Mouse (Mus musculus) adrenal gland, postnatal 14 days (tissue): ENCODE measurements around the gene A930009A15Rik. TPM values are rescaled to one million over a fixed set of nuclear protein-coding genes. Genes with fewer than 3 reads are reported as not detected.

ENCODE experiments used
- DNase-seq: peaks from one replicate; pipeline ENCODE4 v3.0.0; 2021; ENCODE audit warnings: mixed read lengths
- total RNA-seq: library from RNA; stranded (reverse); gene quantifications from 2 replicates; pipeline ENCODE4 v1.2.3, GENCODE M21; 2021

Gene A930009A15Rik
- total RNA-seq, 1 experiment from 2014 or later = not detected

DNA sequence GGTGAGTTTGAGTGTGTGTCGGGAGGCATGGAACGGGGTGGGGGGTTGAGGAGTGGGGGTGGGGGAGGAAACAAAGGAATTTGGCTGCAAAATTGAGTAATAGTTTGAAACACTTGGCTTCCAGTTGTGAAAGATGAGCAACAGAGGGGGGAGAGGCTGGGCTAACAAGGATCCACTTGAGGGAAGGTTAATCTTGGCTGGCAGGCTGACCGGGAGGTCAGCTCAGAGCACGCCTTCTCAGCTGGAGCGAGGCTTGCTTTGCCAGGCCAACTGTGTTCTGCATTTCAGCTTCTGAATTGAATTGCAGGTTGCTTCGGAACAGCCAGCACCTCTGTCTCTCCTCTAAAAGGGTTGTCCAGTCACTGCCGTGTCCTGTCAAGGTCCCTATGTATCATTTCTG is 9.7 kb downstream of the A930009A15Rik start:
- peak; percentile 13 for DNase-seq

GRCm38 (mm10) chr10:115581971-115582370 is 12.2 kb downstream of the A930009A15Rik start:
- no peak for DNase-seq

GRCm38 (mm10) chr10:115583071-115583470 is 13.3 kb downstream of the A930009A15Rik start:
- no peak for DNase-seq

DNA sequence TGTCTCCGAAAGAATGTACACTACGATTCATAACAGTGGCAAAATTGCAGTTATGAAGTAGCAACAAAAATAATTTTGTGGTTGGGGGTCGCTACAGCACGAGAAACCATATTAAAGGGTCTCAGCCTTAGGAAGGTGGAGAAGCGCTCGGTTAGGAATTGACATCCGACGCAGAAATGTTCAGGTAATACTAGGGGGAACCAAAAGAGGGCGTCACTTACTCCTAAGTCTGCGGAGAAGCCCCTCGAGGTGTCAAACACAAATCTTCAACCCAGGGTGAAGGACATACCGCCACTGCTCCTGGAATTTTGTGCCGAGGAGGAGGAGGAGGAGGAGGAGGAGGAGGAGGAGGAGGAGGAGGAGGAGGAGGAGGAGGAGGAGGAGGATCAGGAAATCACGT is 14.9 kb downstream of the A930009A15Rik start:
- DNase-seq = no peak

DNA sequence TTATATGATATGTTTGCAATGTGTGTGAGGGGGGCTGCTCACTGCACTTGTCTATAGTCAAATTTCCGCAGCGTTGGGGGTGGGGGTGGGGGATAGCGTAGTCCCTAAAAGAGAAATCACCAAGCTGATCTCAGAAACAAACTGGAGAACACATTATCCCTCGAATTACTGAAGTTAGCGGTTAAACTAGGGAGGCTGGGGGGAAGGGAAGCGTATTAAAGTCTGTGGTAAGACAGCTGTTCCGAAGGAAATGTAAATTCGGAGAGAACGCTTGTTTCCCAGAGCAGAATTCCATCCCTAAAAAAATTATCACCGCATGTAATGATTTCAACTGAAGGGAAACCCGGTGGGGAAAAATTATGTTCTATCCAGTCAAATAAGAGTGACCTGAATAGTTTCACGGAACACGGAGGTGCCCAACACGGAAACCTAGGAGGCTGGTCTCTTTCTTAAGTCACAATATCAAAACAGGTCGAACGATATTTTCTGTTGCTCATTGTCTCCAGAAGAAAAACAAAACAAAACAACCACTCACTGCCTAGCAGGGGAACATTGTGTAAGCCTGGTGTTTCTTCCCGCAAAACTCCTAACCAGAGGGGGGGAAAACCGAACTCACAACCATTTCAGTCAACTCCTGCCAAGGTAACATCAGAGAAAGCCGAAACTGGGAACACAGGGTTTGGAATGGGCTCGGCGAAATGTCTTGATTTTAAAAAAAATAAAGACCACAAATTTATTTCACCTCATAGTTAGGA is 15.9 kb downstream of the A930009A15Rik start:
- DNase-seq = no peak

- peak; percentile 29 for DNase-seq
These were observed 16.8 kb downstream of the A930009A15Rik start for GRCm38 (mm10) chr10:115586246-115587231.

DNA sequence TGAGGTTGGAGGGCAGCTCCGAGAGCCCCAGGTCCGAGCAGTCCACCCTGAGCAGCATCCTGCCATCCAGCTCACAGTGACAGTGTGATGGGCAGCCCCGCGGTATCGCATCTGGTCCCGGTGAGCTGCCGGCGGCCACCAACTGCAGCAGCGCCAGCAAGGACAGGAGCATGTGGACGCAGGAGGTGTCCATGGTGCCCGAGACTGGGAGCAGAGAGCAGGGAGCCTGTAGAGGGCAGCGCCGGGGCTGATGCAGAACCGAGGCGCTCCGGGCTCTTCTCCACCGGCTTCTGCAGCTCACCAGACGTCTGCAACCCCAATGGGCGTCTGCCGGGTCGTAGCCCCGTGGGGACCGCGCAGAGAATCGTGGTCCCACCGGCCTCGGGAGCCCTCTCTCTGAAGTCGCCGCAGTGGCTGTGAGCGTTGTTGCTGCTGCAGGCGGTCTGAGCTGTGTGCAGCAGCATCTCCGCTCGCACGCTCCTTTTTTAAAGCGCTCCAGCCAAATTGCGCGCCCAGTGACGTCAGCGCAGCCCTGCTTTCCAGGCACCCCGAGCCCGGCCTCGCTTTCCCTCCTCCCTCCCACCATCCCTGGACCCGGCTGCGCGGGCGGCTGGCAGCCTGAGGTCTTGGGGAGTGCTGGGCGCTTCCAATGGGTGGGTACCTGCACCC is 17.6 kb downstream of the A930009A15Rik start, which contains the start of gene Lgr5:
TSS of gene Lgr5 (minus strand) at position 480 of the 669 bp plus-strand sequence.
- DNase-seq = peak; percentile 75

GRCm38 (mm10) chr10:115587979-115588378 is 18.2 kb downstream of the A930009A15Rik start:
- DNase-seq = no peak

GRCm38 (mm10) chr10:115593221-115593620 is 23.4 kb downstream of the A930009A15Rik start:
- DNase-seq = peak; percentile 35

DNA sequence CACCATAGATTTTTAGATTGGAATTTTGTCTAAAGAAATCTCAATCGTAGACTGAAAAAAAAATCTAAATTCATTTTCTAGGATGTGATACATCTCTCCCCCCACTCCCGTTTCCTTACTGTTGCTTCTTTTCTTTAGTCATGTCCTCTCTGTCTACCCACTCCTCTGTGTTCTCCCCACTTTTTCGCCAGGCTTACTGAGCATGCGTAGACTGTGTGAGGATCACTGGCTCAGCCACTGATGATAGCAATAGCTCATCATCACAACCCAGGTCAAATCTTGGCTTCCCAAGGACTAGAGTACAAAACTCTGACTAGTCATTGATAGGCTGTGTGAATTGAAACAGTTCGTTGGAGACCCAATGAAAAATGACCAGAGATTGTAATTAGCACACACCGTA is 23.9 kb downstream of the A930009A15Rik start:
- no peak for DNase-seq

DNA sequence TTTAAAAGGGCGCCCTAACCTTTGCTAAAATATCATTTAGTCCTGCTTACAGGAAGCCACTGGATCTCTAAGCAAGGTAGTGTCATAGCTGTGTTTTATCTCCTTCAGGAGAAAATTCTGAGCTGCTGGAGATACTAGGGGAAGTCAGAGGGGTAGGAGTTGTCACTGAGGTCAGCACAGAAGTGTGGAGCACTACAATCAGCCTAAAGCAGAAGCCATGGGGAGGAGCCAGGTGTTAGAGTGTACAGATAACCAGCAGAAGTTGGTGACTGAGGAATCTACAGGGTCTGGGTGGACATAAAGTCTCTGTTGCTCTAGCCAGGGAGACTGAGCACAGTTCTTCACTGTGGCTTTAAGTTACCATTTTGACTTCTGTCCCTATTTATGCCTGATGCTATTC is 26.0 kb downstream of the A930009A15Rik start:
- DNase-seq = no peak

DNA sequence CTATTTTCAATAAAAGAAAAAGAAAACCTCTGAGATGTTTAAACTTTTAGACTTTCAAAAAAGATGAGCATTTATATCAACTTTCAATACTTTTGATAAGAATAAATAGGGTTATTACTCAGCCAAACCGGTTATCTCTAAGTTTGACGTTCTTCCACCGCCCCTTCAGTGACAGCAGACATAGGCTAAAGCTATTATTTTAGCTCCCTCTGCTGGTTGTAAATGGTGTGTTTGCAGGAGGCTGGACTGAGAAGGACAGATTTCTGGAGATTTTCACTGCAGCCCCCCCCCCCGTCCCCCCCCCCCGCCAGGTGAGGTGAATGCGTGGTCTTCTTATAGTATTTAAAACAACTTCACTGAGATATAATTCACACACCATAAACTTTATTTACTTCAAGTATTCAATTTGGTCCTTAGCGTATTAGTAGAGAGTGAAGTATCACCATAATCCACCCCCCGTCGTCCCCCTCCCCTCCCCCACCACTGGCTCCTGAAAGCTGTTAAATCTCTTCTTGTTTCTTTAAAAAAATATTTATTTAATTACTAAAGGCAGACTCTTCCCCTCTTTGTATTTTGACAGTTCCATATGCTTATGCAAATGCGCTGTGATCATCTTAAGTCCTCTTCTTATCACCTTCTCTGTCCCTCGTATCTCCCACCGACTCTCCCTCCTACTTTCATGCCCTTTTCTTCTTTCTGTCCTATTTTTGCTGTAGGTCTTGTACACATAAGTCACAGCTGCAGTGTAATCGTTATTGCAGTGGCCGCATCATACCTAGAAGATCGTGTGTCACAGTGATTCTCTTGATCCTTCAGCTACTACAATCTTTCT is 47.9 kb downstream of the A930009A15Rik start:
- peak; percentile 32 for DNase-seq

GRCm38 (mm10) chr10:115618288-115618856 is 48.6 kb downstream of the A930009A15Rik start:
- no peak for DNase-seq

DNA sequence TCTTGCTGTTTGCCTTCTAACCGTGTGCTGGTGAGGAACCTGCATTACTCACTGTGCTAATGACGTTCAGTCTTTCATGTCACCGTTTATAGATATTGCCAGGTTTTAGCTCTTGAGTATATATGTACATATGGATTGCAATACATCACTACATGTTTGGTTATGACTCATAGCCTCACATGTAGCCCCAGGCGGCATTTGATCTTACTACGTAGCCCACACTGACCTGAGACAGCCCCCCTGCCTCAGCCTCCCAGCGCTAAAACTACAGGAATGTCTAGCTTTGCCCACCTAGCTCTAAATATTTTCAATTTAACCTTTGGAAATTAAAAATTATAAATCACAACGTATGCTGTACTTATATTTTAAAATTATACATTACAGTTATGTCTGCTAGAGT is 53.7 kb downstream of the A930009A15Rik start:
- no peak for DNase-seq

GRCm38 (mm10) chr10:115623956-115624671 is 54.3 kb downstream of the A930009A15Rik start:
- DNase-seq = peak; percentile 6

- DNase-seq = no peak
These were observed 55.2 kb downstream of the A930009A15Rik start for GRCm38 (mm10) chr10:115624957-115625356.

GRCm38 (mm10) chr10:115626678-115627077 is 56.9 kb downstream of the A930009A15Rik start:
- DNase-seq = no peak
